Mouse (Mus musculus): ENCODE measurements around the gene Cers1.

GRCm38 (mm10) chr8:70309311-70309710 lies 6.3 kb upstream of the Cers1 start:
- no peak for TF ChIP-seq POLR2A (IDR thresholded peaks at IDR 0.05; ENCODE audit: insufficient read length, low read depth)
- TF ChIP-seq E2F4 (IDR thresholded peaks at IDR 0.05; ENCODE audit: insufficient read depth), result no peak
